Mouse (Mus musculus) intestine, postnatal 0 days (tissue): Measurements from ENCODE around the gene Prkcz. TPM values are rescaled to one million over a fixed set of nuclear protein-coding genes. Genes with fewer than 3 reads are reported as not detected.

Experiments
- ATAC-seq: fragments of 200-750 bp; cut with Nextera tagmentation; 2 replicates; pipeline ENCODE4 v1.8.0; 2017; ENCODE audit warnings: mild to moderate bottlenecking, moderate TSS enrichment, moderate library complexity
- H3K27ac ChIP-seq: fragments of 300-500 bp; sonication (generic); 2 replicates; pipeline ENCODE4 v1.5.1; 2014; ENCODE audit warnings: mild to moderate bottlenecking, low read depth, low read length, moderate library complexity
- H3K27me3 ChIP-seq: fragments of 300-500 bp; sonication (generic); replicated peaks from 2 replicates; pipeline ENCODE4 v1.6.1; 2014; ENCODE audit warnings: low read length, mixed read lengths; ENCODE audit not compliant: control insufficient read depth, insufficient read depth
- H3K36me3 ChIP-seq: fragments of 300-500 bp; sonication (generic); 2 replicates; pipeline ENCODE4 v1.6.1; 2014; ENCODE audit warnings: mild to moderate bottlenecking, moderate library complexity; ENCODE audit not compliant: control insufficient read depth, insufficient read depth
- H3K4me1 ChIP-seq: fragments of 300-500 bp; sonication (generic); replicated peaks from 2 replicates; pipeline ENCODE4 v1.6.1; 2014; ENCODE audit warnings: antibody characterized with exemption, low read length, mixed read lengths; ENCODE audit not compliant: control insufficient read depth, insufficient read depth
- H3K4me2 ChIP-seq: fragments of 300-500 bp; sonication (generic); replicated peaks from 2 replicates; pipeline ENCODE4 v1.6.1; 2014; ENCODE audit warnings: low read depth, mild to moderate bottlenecking, moderate library complexity
- H3K4me3 ChIP-seq: fragments of 300-500 bp; sonication (generic); 2 replicates; pipeline ENCODE4 v1.5.1; 2014; ENCODE audit warnings: low read depth, low read length
- H3K9ac ChIP-seq: fragments of 300-500 bp; sonication (generic); 2 replicates; pipeline ENCODE4 v1.6.1; 2014; ENCODE audit warnings: mild to moderate bottlenecking, low read depth, low read length
- H3K9me3 ChIP-seq: fragments of 300-500 bp; sonication (generic); 2 replicates; pipeline ENCODE4 v1.6.1; 2016; ENCODE audit warnings: mixed run types; ENCODE audit not compliant: control insufficient read depth
- CTCF ChIP-seq: sonication (generic); IDR thresholded peaks from 2 replicates; pipeline ENCODE4 v1.5.1; 2016; ENCODE audit warnings: low read depth, mild to moderate bottlenecking, control low read depth, antibody characterized with exemption, moderate library complexity
- WGBS: fragments of 180-500 bp; shearing (Covaris S2); extraction: QIAGEN DNeasy Blood & Tissue Kit; methylation state at CpG from one replicate; pipeline ENCODE4 v1.1.7; 2014; 5-methylcytosine and 5-hydroxymethylcytosine counted together
- polyA plus RNA-seq: library from polyadenylated mRNA; unstranded; fragments of >200 nt; fragmentation: Nextera tagmentation; extraction: Ambion mirVana; gene quantifications from 2 replicates; pipeline ENCODE4 v1.2.1, GENCODE M21; 2015

Gene Prkcz
- polyA plus RNA-seq, 1 experiment from 2014 or later: 31.7 TPM

DNA sequence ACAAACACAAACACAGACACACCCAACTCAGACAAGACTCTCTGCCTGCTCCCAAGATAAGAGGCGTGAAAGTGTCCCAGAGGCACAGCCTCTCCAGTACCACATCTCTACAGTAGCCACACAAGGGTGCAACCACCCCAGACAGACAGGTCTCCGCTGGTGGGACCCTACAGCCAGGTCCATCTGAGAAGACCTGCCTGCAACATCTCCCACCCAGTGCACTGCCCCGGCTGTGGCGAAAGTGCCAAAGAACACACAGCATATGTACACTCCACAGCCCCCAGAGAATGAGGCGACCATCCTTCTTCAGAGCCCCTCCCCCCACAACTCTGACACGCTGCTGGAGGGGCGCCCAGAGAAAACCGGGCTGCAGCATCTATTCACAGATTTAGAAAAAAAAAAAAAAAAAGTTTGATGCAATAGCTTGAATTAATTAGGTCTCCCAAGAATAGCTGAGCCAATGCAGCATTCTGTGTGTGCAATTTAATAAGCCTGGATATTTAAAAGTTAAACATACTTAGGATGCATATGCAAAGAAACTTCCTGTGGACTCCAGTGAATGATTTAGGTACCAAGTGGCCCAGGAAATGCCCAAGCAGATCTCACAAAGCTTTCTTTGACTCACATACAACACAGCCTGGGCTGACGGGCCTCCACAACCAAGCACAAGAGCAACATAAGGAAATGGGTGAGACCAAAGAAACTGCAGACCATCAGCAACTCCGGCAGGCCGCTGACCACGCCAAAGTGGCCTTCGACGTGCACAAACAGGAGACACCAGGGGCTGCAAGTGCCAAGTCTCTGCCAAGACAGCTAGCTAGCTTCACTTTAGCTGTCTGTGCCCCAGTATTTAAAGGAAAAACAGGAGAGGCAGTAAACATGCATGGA, 140.7 kb downstream of the Prkcz start:
- peaks cover 3% of the 10 kb centered on the region; the same call in 1 of the 2 replicates for H3K36me3 ChIP-seq
- H3K9ac ChIP-seq: peak overlapping the region; percentile 94
- H3K9me3 ChIP-seq: no peaks in the 10 kb centered on the region
- peak overlapping the region; percentile 82 for H3K4me3 ChIP-seq
- no peak for TF ChIP-seq CTCF
- peaks cover 38% of the 10 kb centered on the region for H3K4me1 ChIP-seq
- WGBS: 3% methylated on average over 14 of the region's 14 CpGs
- H3K27ac ChIP-seq: peak overlapping the region; percentile 84; the same call in 1 of the 2 replicates
- no peaks in the 10 kb centered on the region for H3K27me3 ChIP-seq
- H3K4me2 ChIP-seq: peak overlapping the region; percentile 91
- no peak for ATAC-seq

DNA sequence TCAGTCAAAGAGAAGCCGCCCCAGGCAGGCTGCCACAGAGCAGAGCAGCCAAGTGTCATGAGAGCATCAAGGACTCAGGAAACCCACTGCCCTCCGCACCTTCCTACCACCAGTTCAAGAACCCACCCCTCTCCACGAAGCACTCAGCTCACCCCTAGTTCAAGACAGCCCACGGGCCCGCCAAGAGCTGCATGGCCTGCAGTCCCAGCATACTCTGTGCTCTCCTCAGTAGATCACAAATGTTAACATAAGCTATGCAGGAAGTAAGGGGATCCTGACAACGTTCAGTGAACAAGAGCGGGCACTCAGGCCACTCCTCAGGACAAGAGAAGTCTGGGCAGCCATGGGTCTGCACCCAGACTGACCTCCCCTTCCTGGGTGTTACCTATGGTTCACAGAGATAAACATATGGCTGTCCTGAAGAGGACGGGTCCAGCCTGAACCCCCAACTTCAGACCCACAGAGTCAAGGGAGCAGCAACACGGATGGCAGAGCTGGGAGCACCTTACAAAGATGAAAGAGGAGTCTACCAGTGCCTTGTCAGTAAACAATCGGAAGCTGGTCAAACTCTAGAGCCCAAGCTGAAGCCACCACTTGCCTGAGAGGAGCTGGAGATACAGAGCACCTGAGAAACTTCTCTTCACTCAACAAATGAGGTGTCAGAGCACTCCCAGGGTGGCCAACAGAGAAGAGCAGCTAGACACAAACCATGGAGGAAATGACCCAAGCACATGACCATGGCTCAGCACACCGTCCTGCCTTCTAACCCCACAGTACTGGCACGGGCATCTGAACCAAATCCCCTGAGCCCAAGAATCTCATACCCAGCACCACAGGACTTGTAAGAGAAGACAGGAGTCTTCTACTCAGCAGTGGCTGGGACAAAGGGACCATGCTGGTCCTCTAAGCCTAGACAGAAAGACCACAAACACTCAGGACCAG, 141.6 kb downstream of the Prkcz start:
- ATAC-seq: no peak
- WGBS: 30% methylated on average over 12 of the region's 12 CpGs
- no peak for TF ChIP-seq CTCF
- Histone ChIP-seq H3K36me3 (peaks cover 3% of the 10 kb centered on the region; the same call in 1 of the 2 replicates), H3K27ac (peak overlapping the region; percentile 54; the same call in 1 of the 2 replicates), H3K4me3 (peak overlapping the region; percentile 82), H3K27me3 (no peaks in the 10 kb centered on the region), H3K9ac (peak overlapping the region; percentile 94), H3K4me1 (peaks cover 46% of the 10 kb centered on the region), H3K4me2 (peak overlapping the region; percentile 91), H3K9me3 (no peaks in the 10 kb centered on the region)

- Histone ChIP-seq H3K36me3 (peaks cover 3% of the 10 kb centered on the region; the same call in 1 of the 2 replicates), H3K9me3 (no peaks in the 10 kb centered on the region), H3K4me1 (peaks cover 38% of the 10 kb centered on the region), H3K4me3 (peak overlapping the region; percentile 82; the same call in 1 of the 2 replicates), H3K27me3 (no peaks in the 10 kb centered on the region), H3K9ac (no peak overlapping the region), H3K27ac (no peak overlapping the region), H3K4me2 (peak overlapping the region; percentile 91)
- no peak for ATAC-seq
- TF ChIP-seq CTCF: no peak
- 54% methylated on average over 9 of the region's 9 CpGs for WGBS
Measured at GRCm38 (mm10) chr4:155218104-155218732, 142.9 kb downstream of the Prkcz start.

DNA sequence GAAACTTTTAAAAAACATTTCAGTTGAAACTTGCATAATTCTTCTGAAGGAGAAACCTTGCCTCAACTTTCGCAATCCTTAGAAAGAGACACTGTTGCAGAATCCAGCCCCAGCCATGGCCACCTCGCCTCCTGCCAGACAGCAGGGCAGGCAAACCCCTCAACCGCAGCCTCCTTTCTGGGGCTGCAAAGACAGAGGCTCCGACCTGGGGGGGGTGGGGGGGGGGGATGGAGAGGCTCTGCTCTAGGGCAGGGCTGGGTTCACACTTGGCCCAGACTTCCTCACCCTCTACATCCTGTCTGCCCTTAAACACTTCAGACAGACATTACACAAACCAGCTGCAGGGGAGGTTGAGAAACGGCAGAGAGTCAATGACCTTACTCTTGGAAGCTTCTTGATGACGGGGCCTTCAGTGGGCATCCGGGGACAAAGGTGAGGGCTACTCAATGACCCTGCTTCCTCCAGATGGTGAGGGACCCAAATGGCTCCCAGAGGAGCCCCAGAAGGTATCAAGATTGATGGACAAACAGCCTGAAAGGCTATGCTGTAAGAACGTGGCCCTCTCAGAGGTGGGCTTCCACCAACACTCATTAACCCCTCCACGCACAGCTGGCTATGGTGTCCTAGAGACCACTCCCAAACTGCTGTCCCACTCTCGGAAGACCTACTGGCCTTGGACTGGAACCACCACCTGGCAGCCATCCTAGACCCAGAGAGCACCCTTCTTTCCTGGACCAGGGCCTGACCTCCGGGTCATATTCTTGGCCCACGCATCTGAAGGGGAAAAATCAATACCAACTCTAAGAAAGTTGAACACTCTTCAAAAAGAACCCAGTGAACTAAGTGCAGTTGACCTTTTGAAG, 143.7 kb downstream of the Prkcz start:
- H3K27me3 ChIP-seq: no peaks in the 10 kb centered on the region
- TF ChIP-seq CTCF: no peak
- peaks cover 3% of the 10 kb centered on the region; the same call in 1 of the 2 replicates for H3K36me3 ChIP-seq
- 41% methylated on average over 12 of the region's 12 CpGs for WGBS
- H3K4me2 ChIP-seq: peak overlapping the region; percentile 91
- H3K27ac ChIP-seq: no peak overlapping the region
- H3K9me3 ChIP-seq: no peaks in the 10 kb centered on the region
- 0 out of 2 replicates have a peak, but pooled peaks have one; percentile 8 for ATAC-seq
- H3K4me3 ChIP-seq: no peak overlapping the region
- H3K4me1 ChIP-seq: peaks cover 38% of the 10 kb centered on the region
- no peak overlapping the region for H3K9ac ChIP-seq
